Mouse (Mus musculus) B cell, adult 62 days (primary cell): Measurements from ENCODE around the gene Wipi2. TPM values are rescaled to one million over a fixed set of nuclear protein-coding genes. Genes with fewer than 3 reads are reported as not detected.

Source experiments
- total RNA-seq: library from RNA; stranded (reverse); gene quantifications from 4 replicates; pipeline ENCODE4 v1.2.4, GENCODE M21; 2023

The Wipi2 gene
- total RNA-seq, result 66.7 to 71.1 TPM (median 68.7 TPM) in 4 replicates

DNA sequence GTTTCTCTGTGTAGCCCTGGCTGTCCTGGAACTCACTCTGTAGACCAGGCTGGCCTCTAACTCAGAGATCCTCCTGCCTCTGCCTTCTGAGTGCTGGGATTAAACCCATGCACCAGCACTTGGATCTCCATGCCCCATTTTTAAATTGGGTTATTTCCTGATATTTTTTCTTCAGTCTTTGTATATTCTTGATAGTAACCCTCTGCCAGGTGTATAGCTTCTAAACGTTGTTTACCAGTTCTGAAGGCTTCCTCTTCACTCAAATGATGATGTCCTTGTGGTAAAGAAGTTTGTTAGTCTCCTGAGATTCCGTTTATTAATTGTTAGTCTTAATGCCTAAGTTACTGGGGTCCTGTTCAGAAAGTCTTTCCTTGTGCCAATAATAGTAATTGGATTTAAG lies at the start of gene Wipi2:
TSS of gene Wipi2 (plus strand) at position 301 of the 400 bp plus-strand sequence.

DNA sequence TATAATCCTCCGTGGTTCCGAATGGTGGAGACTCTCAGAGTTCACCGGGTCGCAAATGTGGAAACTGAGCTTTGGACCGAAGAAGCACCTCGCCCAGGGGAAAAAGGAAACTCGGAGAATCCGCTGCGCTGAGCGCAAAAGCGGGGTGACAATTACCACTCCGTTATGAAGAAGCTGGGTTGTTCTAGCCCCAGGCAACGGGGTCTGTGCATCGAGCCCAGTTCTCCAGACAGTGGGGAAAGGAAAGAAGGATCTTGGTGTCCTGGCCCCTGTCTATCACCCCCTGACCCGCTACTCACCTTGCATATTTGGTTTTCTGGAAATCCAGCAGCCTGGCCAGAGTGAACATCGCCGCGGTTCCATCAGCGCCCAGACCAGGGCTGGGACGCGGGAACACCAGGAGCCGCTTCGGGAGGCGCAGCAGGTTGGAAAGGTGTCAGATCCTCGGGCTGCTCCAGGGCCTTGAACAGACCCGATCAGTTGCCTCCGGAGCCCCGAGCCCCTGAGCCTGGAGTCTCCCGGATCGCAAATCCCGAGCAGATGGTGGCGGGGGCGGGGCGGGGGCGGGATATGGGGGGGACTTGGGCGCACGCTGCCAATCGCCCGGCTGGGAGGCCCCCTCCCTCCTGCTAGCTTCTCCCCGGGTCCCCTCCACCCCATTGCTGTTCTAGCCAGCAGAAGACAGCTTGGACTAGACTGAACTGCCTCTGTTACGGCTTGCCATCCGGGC lies 19.1 kb upstream of the Wipi2 start, which contains the start of gene Mmd2:
TSS of gene Mmd2 (minus strand) at position 542 of the 730 bp plus-strand sequence.

DNA sequence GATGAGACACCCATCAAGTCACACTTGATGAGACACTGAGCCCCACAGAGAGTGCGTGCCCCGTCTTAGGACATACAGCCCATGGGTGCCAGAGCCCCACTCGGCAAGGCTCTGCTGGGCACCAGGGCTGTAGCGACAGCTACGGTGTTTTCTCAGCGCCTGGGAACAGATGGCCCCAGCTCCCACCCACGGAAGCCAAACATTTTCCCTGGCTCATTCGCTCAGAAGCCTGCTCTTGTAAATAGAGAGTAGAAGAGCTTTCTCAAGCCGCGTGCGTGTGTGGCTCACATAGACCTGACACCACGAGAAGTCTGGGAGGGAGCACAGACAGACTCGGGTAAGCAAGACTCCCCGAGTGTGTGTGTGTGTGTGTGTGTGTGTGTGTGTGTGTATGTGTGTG lies 64.8 kb downstream of the Wipi2 start, which contains the start of gene Slc29a4:
TSS of gene Slc29a4 (plus strand) at position 265 of the 400 bp plus-strand sequence.

Other genes starting within 250 kb of the Wipi2 start
- gene Foxk1, start 226.2 kb upstream of the Wipi2 start, total RNA-seq, result 67.2 to 78.2 TPM (median 72.9 TPM) in 4 replicates
- 39.2 to 52.4 TPM (median 41.2 TPM) in 4 replicates for gene Ap5z1, start 163.8 kb upstream of the Wipi2 start, total RNA-seq
- gene Papolb, start 97.6 kb upstream of the Wipi2 start, total RNA-seq, result not detected in 4 replicates
- gene Radil, start 76.6 kb upstream of the Wipi2 start, total RNA-seq, result not detected in 4 replicates
- gene Mmd2, start 18.9 kb upstream of the Wipi2 start, total RNA-seq, result not detected in 4 replicates
- gene Slc29a4, start 64.8 kb downstream of the Wipi2 start, total RNA-seq, result 4.4 to 6.5 TPM (median 4.6 TPM) in 4 replicates
- 104 to 127 TPM (median 121 TPM) in 4 replicates for gene Tnrc18, start 190.0 kb downstream of the Wipi2 start, total RNA-seq